Mouse (Mus musculus): ENCODE measurements around the gene Cox10.

- TF ChIP-seq GATA1 (IDR thresholded peaks at IDR 0.05; ENCODE audit: borderline replicate concordance, low read length) = no peak
- no peak for TF ChIP-seq FLI1 (IDR thresholded peaks at IDR 0.05; ENCODE audit: low read length)
Measured at GRCm38 (mm10) chr11:63943947-63944346, 135.3 kb downstream of the Cox10 start.

Measured in megakaryocyte, embryonic 14.5 days (primary cell).